Mouse (Mus musculus): Measurements from ENCODE around the gene Ppp1r32. TPM values are rescaled to one million over a fixed set of nuclear protein-coding genes. Genes with fewer than 3 reads are reported as not detected.

Gene Ppp1r32
- polyA plus RNA-seq, 1 experiment = 2.5 TPM

- no peak overlapping the region for H3K4me3 ChIP-seq (ENCODE audit: insufficient read depth, low read length)
- H3K4me1 ChIP-seq (ENCODE audit: control insufficient read depth, insufficient read depth, low read length) = peaks cover 2% of the 10 kb centered on the region; the same call in 1 of the 2 replicates
- H3K27ac ChIP-seq (ENCODE audit: insufficient read depth, low read length) = no peak overlapping the region
- TF ChIP-seq CTCF (IDR thresholded peaks at IDR 0.05; ENCODE audit: extremely low read depth, insufficient read depth, low read length) (no peak), POLR2A (IDR thresholded peaks at IDR 0.05; ENCODE audit: extremely low read depth, insufficient read depth, low read length) (no peak)
These were observed 18.3 kb downstream of the Ppp1r32 start for GRCm38 (mm10) chr19:10464427-10464826.

DNA sequence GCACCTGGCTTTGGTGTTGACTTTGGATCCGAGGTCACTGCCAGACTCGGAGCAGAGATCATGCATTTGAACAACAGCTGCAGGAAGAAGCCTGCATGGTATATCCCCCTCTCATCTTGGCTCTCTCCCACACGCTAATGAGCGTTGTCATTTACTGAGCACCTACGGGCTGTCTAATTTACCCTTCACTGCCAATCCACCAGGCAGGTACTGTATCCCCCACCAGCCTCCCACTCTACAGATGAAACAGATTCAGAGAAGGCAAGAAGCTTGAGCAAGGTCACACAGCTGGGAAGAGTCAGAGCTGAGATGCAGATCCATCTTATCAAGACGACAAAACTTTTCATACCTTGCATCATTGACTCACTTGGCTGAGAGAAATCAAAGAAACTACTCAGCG lies 21.1 kb downstream of the Ppp1r32 start:
- Histone ChIP-seq H3K4me3 (ENCODE audit: insufficient read depth, low read length) (no peak overlapping the region), H3K4me1 (ENCODE audit: control insufficient read depth, insufficient read depth, low read length) (no peaks in the 10 kb centered on the region), H3K27ac (ENCODE audit: insufficient read depth, low read length) (no peak overlapping the region)
- TF ChIP-seq CTCF (IDR thresholded peaks at IDR 0.05; ENCODE audit: extremely low read depth, insufficient read depth, low read length) = no peak
- TF ChIP-seq POLR2A (IDR thresholded peaks at IDR 0.05; ENCODE audit: extremely low read depth, insufficient read depth, low read length) = no peak

DNA sequence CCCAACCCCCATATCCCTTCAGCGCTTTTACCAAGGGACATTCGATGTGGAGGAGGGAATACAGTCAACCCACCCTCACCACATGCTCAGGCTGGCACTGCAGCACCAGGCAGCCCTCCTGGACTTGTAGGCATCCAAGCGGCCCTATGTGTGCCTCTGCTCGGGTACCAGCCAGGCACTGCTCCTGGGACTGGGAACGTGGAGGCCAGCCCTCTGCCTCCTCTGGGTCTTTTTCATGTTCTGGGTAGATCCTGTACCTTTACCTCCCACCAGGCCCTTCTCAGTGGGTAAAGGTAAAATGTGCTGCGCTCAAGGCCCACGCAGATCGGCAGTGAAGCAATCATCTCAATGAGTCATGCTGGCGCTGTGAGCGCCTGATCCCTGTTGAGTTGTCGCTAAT lies 22.8 kb downstream of the Ppp1r32 start:
- Histone ChIP-seq H3K27ac (ENCODE audit: insufficient read depth, low read length) (0 out of 2 replicates have a peak overlapping the region, but pooled peaks have one; percentile 16), H3K4me1 (ENCODE audit: control insufficient read depth, insufficient read depth, low read length) (no peaks in the 10 kb centered on the region), H3K4me3 (ENCODE audit: insufficient read depth, low read length) (no peak overlapping the region)
- TF ChIP-seq CTCF (IDR thresholded peaks at IDR 0.05; ENCODE audit: extremely low read depth, insufficient read depth, low read length) = no peak
- TF ChIP-seq POLR2A (IDR thresholded peaks at IDR 0.05; ENCODE audit: extremely low read depth, insufficient read depth, low read length) = no peak

DNA sequence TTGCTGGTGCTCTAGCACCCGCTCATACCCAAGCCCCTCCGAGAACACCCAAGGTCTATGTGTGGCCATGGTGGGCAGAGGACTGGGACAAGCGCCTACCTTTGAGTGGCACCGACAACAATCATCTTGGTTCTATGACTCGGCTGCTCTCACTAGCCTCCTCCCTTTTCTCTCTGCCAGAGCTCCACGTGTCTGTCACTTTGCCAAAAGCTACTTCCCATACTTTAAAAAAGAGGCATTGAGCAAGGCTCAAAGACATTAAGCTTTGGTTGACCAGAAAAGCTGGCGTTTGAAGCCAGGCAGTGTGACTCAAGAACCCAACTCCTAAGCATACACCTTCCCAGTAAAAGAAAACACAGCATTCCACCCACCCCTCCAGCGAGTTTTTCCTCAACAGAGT lies 24.6 kb downstream of the Ppp1r32 start:
- Histone ChIP-seq H3K4me1 (ENCODE audit: control insufficient read depth, insufficient read depth, low read length) (no peaks in the 10 kb centered on the region), H3K27ac (ENCODE audit: insufficient read depth, low read length) (0 out of 2 replicates have a peak overlapping the region, but pooled peaks have one; percentile 4), H3K4me3 (ENCODE audit: insufficient read depth, low read length) (0 out of 2 replicates have a peak overlapping the region, but pooled peaks have one; percentile 0)
- no peak for TF ChIP-seq CTCF (IDR thresholded peaks at IDR 0.05; ENCODE audit: extremely low read depth, insufficient read depth, low read length)
- no peak for TF ChIP-seq POLR2A (IDR thresholded peaks at IDR 0.05; ENCODE audit: extremely low read depth, insufficient read depth, low read length)

DNA sequence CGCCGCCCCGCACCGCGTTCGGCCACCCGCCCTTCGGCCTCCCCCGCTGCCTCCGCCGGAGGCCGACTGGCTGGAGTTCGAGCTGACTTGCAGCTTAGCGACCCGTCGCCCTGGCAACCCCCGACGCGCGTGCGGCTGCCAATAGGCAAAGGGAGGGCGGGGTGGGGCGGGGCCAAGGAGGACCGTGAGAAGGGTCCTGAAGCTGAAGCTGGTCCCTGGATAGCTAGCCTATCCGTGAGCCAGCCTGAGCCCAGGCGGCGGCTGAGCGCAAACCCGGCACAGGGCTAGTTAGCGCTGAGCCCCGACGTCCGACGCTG lies 25.3 kb downstream of the Ppp1r32 start:
- Histone ChIP-seq H3K27ac (ENCODE audit: insufficient read depth, low read length) (no peak overlapping the region), H3K4me3 (ENCODE audit: insufficient read depth, low read length) (peak overlapping the region; percentile 0; the same call in 1 of the 2 replicates), H3K4me1 (ENCODE audit: control insufficient read depth, insufficient read depth, low read length) (no peaks in the 10 kb centered on the region)
- no peak for TF ChIP-seq CTCF (IDR thresholded peaks at IDR 0.05; ENCODE audit: extremely low read depth, insufficient read depth, low read length)
- TF ChIP-seq POLR2A (IDR thresholded peaks at IDR 0.05; ENCODE audit: extremely low read depth, insufficient read depth, low read length) = no peak

DNA sequence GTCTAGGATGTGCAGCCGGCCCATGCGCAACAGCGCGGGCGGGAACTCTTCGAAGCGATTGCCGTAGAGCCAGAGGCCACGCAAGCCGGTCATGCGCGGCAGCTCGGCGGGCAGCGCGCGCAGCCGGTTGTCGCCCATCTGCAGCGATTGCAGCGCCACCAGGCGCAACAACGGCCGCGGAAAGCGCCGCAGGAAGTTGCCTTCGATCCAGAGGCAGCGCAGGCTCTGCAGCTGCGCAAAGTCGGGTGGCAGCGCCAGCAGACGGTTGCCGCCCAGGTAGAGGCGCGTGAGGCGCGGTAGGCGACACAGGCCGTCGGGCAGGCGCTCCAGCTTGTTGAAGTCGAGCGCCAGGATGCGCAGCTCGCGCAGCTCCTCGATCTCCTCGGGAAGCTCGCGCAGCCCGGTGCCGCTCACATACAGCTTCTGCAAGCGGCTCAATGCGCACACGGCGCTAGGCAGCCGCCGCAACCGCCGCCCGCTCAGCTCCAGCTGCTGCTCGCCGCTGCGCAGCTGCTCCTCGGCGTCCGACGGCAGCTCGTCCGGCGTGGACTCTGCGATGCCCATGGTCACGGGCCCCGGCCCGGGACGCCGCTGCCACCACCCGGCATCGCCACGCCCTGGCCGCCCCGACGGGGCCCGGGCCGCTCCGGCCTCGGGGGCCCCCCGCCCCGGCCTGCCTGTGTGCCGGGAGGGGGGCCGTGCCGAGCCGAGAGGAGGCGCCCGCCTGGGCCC lies 25.8 kb downstream of the Ppp1r32 start, which contains the start of gene Lrrc10b:
TSS of gene Lrrc10b (minus strand) at position 722 of the 732 bp plus-strand sequence.
- Histone ChIP-seq H3K27ac (ENCODE audit: insufficient read depth, low read length) (peak within 1 kb of the TSS; percentile 38; the same call in 1 of the 2 replicates), H3K4me3 (ENCODE audit: insufficient read depth, low read length) (peak within 1 kb of the TSS; percentile 9), H3K4me1 (ENCODE audit: control insufficient read depth, insufficient read depth, low read length) (no peaks in the 10 kb centered on the region)
- no peak for TF ChIP-seq CTCF (IDR thresholded peaks at IDR 0.05; ENCODE audit: extremely low read depth, insufficient read depth, low read length)
- TF ChIP-seq POLR2A (IDR thresholded peaks at IDR 0.05; ENCODE audit: extremely low read depth, insufficient read depth, low read length) = no peak

GRCm38 (mm10) chr19:10455437-10455806 lies 27.3 kb downstream of the Ppp1r32 start:
- Histone ChIP-seq H3K27ac (ENCODE audit: insufficient read depth, low read length) (no peak overlapping the region), H3K4me1 (ENCODE audit: control insufficient read depth, insufficient read depth, low read length) (no peaks in the 10 kb centered on the region), H3K4me3 (ENCODE audit: insufficient read depth, low read length) (peak overlapping the region; percentile 9)
- TF ChIP-seq POLR2A (IDR thresholded peaks at IDR 0.05; ENCODE audit: extremely low read depth, insufficient read depth, low read length) (no peak), CTCF (IDR thresholded peaks at IDR 0.05; ENCODE audit: extremely low read depth, insufficient read depth, low read length) (no peak)

DNA sequence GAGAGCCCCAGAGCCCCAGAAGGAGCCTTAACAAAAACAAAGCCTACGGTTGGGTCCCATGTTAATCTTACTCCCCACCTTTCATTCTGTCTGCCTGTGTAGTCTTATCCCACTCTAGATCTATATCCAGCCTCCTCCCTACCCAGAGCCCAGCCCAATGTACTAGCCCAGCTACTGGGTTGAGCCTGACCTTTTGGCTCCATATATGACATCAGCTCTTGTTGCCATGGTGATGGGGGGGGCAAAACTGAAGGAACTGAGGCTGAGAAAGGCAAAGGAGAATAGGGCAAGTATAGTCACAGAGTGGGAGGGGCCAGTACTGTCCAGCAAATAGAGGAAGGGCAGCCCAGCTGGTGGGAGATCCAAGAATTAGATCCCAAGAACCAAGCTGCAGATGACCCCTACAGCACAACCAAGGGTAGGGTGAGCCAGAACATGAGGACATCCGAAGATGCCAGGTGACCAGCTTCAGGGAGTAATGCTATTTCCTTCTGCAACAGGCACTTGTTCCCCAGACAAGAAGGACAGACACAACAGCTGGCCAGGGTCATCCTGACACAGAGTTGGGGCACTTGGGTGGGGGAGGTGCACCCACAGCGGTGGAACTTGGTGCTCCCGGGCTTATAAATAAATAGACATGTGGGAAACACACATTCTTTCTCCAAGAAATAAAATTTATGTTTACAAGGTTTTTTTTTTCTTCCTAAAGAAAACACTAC lies 27.9 kb downstream of the Ppp1r32 start:
- Histone ChIP-seq H3K4me1 (ENCODE audit: control insufficient read depth, insufficient read depth, low read length) (no peaks in the 10 kb centered on the region), H3K4me3 (ENCODE audit: insufficient read depth, low read length) (peak overlapping the region; percentile 9; the same call in 1 of the 2 replicates), H3K27ac (ENCODE audit: insufficient read depth, low read length) (no peak overlapping the region)
- no peak for TF ChIP-seq CTCF (IDR thresholded peaks at IDR 0.05; ENCODE audit: extremely low read depth, insufficient read depth, low read length)
- no peak for TF ChIP-seq POLR2A (IDR thresholded peaks at IDR 0.05; ENCODE audit: extremely low read depth, insufficient read depth, low read length)

- no peak overlapping the region for H3K27ac ChIP-seq (ENCODE audit: insufficient read depth, low read length)
- TF ChIP-seq POLR2A (IDR thresholded peaks at IDR 0.05; ENCODE audit: extremely low read depth, insufficient read depth, low read length) (no peak), CTCF (IDR thresholded peaks at IDR 0.05; ENCODE audit: extremely low read depth, insufficient read depth, low read length) (peak; percentile 80)
- no peaks in the 10 kb centered on the region for H3K4me1 ChIP-seq (ENCODE audit: control insufficient read depth, insufficient read depth, low read length)
- no peak overlapping the region for H3K4me3 ChIP-seq (ENCODE audit: insufficient read depth, low read length)
These were observed 33.0 kb downstream of the Ppp1r32 start for GRCm38 (mm10) chr19:10449708-10450107.
